Mouse (Mus musculus): ENCODE measurements around the gene Slc5a5. TPM values are rescaled to one million over a fixed set of nuclear protein-coding genes. Genes with fewer than 3 reads are reported as not detected.
A peak's percentile ranks its signal among the peaks of the same experiment; 100 is the strongest.

Gene Slc5a5
- polyA plus RNA-seq, 1 experiment: 16.0 TPM

- H3K27ac ChIP-seq (ENCODE audit: insufficient read depth, low read length): no peak overlapping the region
- no peak overlapping the region for H3K4me3 ChIP-seq (ENCODE audit: insufficient read depth, low read length)
- H3K4me1 ChIP-seq (ENCODE audit: control insufficient read depth, insufficient read depth, low read length): peaks cover 3% of the 10 kb centered on the region; the same call in 1 of the 2 replicates
- TF ChIP-seq CTCF (IDR thresholded peaks at IDR 0.05; ENCODE audit: extremely low read depth, insufficient read depth, low read length) (no peak), POLR2A (IDR thresholded peaks at IDR 0.05; ENCODE audit: extremely low read depth, insufficient read depth, low read length) (no peak)
These were observed 12.0 kb upstream of the Slc5a5 start for GRCm38 (mm10) chr8:70904532-70904931.

GRCm38 (mm10) chr8:70903582-70903981 is 11.0 kb upstream of the Slc5a5 start:
- TF ChIP-seq CTCF (IDR thresholded peaks at IDR 0.05; ENCODE audit: extremely low read depth, insufficient read depth, low read length) (no peak), POLR2A (IDR thresholded peaks at IDR 0.05; ENCODE audit: extremely low read depth, insufficient read depth, low read length) (no peak)
- H3K4me3 ChIP-seq (ENCODE audit: insufficient read depth, low read length): no peak overlapping the region
- H3K27ac ChIP-seq (ENCODE audit: insufficient read depth, low read length): no peak overlapping the region
- peaks cover 3% of the 10 kb centered on the region; the same call in 1 of the 2 replicates for H3K4me1 ChIP-seq (ENCODE audit: control insufficient read depth, insufficient read depth, low read length)

GRCm38 (mm10) chr8:70903112-70903511 is 10.6 kb upstream of the Slc5a5 start:
- H3K4me1 ChIP-seq (ENCODE audit: control insufficient read depth, insufficient read depth, low read length): peaks cover 3% of the 10 kb centered on the region; the same call in 1 of the 2 replicates
- H3K4me3 ChIP-seq (ENCODE audit: insufficient read depth, low read length): no peak overlapping the region
- TF ChIP-seq CTCF (IDR thresholded peaks at IDR 0.05; ENCODE audit: extremely low read depth, insufficient read depth, low read length) (no peak), POLR2A (IDR thresholded peaks at IDR 0.05; ENCODE audit: extremely low read depth, insufficient read depth, low read length) (no peak)
- no peak overlapping the region for H3K27ac ChIP-seq (ENCODE audit: insufficient read depth, low read length)

GRCm38 (mm10) chr8:70902211-70902610 is 9.7 kb upstream of the Slc5a5 start:
- Histone ChIP-seq H3K27ac (ENCODE audit: insufficient read depth, low read length) (no peak overlapping the region), H3K4me3 (ENCODE audit: insufficient read depth, low read length) (no peak overlapping the region), H3K4me1 (ENCODE audit: control insufficient read depth, insufficient read depth, low read length) (peaks cover 3% of the 10 kb centered on the region; the same call in 1 of the 2 replicates)
- TF ChIP-seq POLR2A (IDR thresholded peaks at IDR 0.05; ENCODE audit: extremely low read depth, insufficient read depth, low read length) (no peak), CTCF (IDR thresholded peaks at IDR 0.05; ENCODE audit: extremely low read depth, insufficient read depth, low read length) (no peak)

- TF ChIP-seq POLR2A (IDR thresholded peaks at IDR 0.05; ENCODE audit: extremely low read depth, insufficient read depth, low read length) (no peak), CTCF (IDR thresholded peaks at IDR 0.05; ENCODE audit: extremely low read depth, insufficient read depth, low read length) (no peak)
- H3K27ac ChIP-seq (ENCODE audit: insufficient read depth, low read length): no peak overlapping the region
- H3K4me3 ChIP-seq (ENCODE audit: insufficient read depth, low read length): no peak overlapping the region
- no peaks in the 10 kb centered on the region for H3K4me1 ChIP-seq (ENCODE audit: control insufficient read depth, insufficient read depth, low read length)
These were observed 8.4 kb upstream of the Slc5a5 start for GRCm38 (mm10) chr8:70900872-70901387.

GRCm38 (mm10) chr8:70899226-70899625 is 6.7 kb upstream of the Slc5a5 start:
- no peak for TF ChIP-seq CTCF (IDR thresholded peaks at IDR 0.05; ENCODE audit: extremely low read depth, insufficient read depth, low read length)
- no peak for TF ChIP-seq POLR2A (IDR thresholded peaks at IDR 0.05; ENCODE audit: extremely low read depth, insufficient read depth, low read length)
- H3K4me3 ChIP-seq (ENCODE audit: insufficient read depth, low read length): no peak overlapping the region
- no peak overlapping the region for H3K27ac ChIP-seq (ENCODE audit: insufficient read depth, low read length)
- H3K4me1 ChIP-seq (ENCODE audit: control insufficient read depth, insufficient read depth, low read length): no peaks in the 10 kb centered on the region

- H3K4me1 ChIP-seq (ENCODE audit: control insufficient read depth, insufficient read depth, low read length): no peaks in the 10 kb centered on the region
- H3K4me3 ChIP-seq (ENCODE audit: insufficient read depth, low read length): no peak overlapping the region
- H3K27ac ChIP-seq (ENCODE audit: insufficient read depth, low read length): no peak overlapping the region
- TF ChIP-seq CTCF (IDR thresholded peaks at IDR 0.05; ENCODE audit: extremely low read depth, insufficient read depth, low read length): no peak
These were observed 6.2 kb upstream of the Slc5a5 start for GRCm38 (mm10) chr8:70898661-70899198.

GRCm38 (mm10) chr8:70897681-70898413 is 5.3 kb upstream of the Slc5a5 start:
- TF ChIP-seq POLR2A (IDR thresholded peaks at IDR 0.05; ENCODE audit: extremely low read depth, insufficient read depth, low read length) (no peak), CTCF (IDR thresholded peaks at IDR 0.05; ENCODE audit: extremely low read depth, insufficient read depth, low read length) (peak; percentile 94)
- Histone ChIP-seq H3K4me3 (ENCODE audit: insufficient read depth, low read length) (peak overlapping the region; percentile 49), H3K4me1 (ENCODE audit: control insufficient read depth, insufficient read depth, low read length) (no peaks in the 10 kb centered on the region), H3K27ac (ENCODE audit: insufficient read depth, low read length) (no peak overlapping the region)

- Histone ChIP-seq H3K27ac (ENCODE audit: insufficient read depth, low read length) (0 out of 2 replicates have a peak within 1 kb of the TSS, but pooled peaks have one; percentile 35), H3K4me1 (ENCODE audit: control insufficient read depth, insufficient read depth, low read length) (no peaks in the 10 kb centered on the region), H3K4me3 (ENCODE audit: insufficient read depth, low read length) (peak within 1 kb of the TSS; percentile 49)
- TF ChIP-seq CTCF (IDR thresholded peaks at IDR 0.05; ENCODE audit: extremely low read depth, insufficient read depth, low read length): no peak
- peak; percentile 98 for TF ChIP-seq POLR2A (IDR thresholded peaks at IDR 0.05; ENCODE audit: extremely low read depth, insufficient read depth, low read length)
These were observed 4.6 kb upstream of the Slc5a5 start, which contains the start of gene Rpl18a for GRCm38 (mm10) chr8:70897021-70897680. Rpl18a (minus strand) TSS chr8:70897412.

All from cortical plate, adult 2 months (tissue).